Mouse (Mus musculus) CH12.LX (cell line): Measurements from ENCODE around the gene Hist1h3g.

Experiments used
- CTCF ChIP-seq, 2 experiments: IDR thresholded peaks in 1 of 2; conservative IDR thresholded peaks in 1 of 2; 2 replicates each; pipeline ENCODE4 v1.5.1; 2011 to 2012; ENCODE audit warnings: low read depth in 2 of 2, low read length in 2 of 2, improper control_type of control experiment in 1 of 2, inconsistent platforms in 1 of 2, mild to moderate bottlenecking in 1 of 2, moderate library complexity in 1 of 2
- MXI1 ChIP-seq: IDR thresholded peaks from 2 replicates; pipeline ENCODE4 v1.6.1; 2011; ENCODE audit warnings: mild to moderate bottlenecking, low read depth, low read length, improper control_type of control experiment
- POLR2A ChIP-seq: IDR thresholded peaks from 2 replicates; pipeline ENCODE4 v1.6.1; 2011; ENCODE audit warnings: low read depth, mild to moderate bottlenecking, improper control_type of control experiment, low read length
- ZNF384 ChIP-seq: IDR thresholded peaks from 2 replicates; pipeline ENCODE4 v1.6.1; 2012; ENCODE audit warnings: low read depth, low read length, improper control_type of control experiment, inconsistent platforms

- TF ChIP-seq ZNF384 (no peak), CTCF (conservative IDR thresholded peaks at IDR 0.05 in 1 of 2, IDR thresholded peaks at IDR 0.05 in 1 of 2; ENCODE audit: low read depth in 2 of 2, low read length in 2 of 2) (no peak), MXI1 (peak; percentile 41; the same call in 1 of the 2 replicates), POLR2A (peak; percentile 95)
Observed at GRCm38 (mm10) chr13:23554925-23555838, 20.0 kb downstream of the Hist1h3g start.
